Mouse (Mus musculus) activated CD4-positive, CD25-positive, alpha-beta regulatory T cell (primary cell): ENCODE data around the gene Acoxl. TPM values are rescaled to one million over a fixed set of nuclear protein-coding genes. Genes with fewer than 3 reads are reported as not detected.

ENCODE experiments used
- polyA plus RNA-seq, 2 experiments: library from polyadenylated mRNA; unstranded; fragments of 100-300 nt; shearing (Covaris generic); gene quantifications; one replicate each; pipeline ENCODE4 v1.2.1; 2017

Gene Acoxl
- 1 to 10 TPM in 1 of 2 experiments, under 1 TPM in 1; 0.91 to 1.5 TPM for polyA plus RNA-seq

DNA sequence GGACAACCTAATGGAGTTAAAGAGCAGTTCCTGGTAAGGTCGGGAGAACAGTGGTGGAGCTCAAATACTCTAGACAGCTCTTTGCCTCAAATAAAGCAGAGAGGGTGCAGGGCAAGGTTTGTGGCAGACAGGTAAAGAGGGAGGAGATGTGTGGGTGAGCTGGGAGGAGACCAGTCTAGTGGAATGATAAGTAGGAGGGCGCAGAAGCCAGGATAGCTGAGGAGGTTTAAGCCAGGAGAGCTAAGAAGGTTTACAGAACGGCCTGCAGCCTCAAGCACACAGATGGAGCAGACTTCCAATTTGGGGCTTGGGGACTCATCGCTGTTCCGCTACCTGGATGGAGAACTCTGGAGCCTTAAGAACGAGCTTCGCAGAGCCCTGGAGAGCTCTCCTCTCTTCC is at the start of gene Acoxl:
Gene Acoxl (plus strand): TSS at position 301 of the 400 bp plus-strand sequence.

DNA sequence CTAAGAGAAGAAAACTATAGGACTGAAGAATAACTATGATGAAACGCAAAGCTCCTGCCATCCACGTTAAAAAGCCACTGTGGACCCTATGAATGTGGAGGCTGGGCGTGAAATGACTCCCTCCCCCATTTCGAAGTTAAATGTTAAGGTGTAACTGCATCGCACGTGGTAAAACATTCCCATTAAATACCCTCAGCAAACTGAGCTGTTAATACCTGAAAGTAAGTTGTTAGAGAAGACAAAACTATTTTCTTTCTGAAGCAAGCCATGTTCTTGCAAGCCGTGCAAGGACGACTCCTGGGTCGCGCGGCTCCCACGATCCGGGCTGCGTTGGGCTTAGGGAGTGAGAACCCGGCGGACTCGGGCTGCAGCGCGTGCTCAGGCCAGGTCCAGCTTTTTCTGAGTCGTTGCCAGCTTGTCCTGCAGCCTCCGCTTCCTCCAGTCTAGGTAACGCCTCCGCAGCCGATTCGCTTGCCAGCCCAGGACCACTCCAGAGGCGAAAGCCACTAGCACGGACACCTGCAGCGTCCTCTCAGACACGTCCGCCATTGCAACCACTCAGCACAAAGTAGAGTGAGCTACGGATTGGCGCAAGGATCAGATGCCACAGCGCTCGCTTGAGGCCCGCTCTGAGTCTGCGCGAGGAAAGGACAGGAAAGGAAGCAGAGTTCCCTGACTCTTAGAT is 46.6 kb upstream of the Acoxl start, which contains the start of gene Mtln:
Gene Mtln (minus strand): TSS at position 570 of the 685 bp plus-strand sequence.

GRCm38 (mm10) chr2:127831401-127832102 is 7.1 kb upstream of the Acoxl start, which contains the start of gene Bub1:
Gene Bub1, minus strand, starts transcription at chr2:127831865.

DNA sequence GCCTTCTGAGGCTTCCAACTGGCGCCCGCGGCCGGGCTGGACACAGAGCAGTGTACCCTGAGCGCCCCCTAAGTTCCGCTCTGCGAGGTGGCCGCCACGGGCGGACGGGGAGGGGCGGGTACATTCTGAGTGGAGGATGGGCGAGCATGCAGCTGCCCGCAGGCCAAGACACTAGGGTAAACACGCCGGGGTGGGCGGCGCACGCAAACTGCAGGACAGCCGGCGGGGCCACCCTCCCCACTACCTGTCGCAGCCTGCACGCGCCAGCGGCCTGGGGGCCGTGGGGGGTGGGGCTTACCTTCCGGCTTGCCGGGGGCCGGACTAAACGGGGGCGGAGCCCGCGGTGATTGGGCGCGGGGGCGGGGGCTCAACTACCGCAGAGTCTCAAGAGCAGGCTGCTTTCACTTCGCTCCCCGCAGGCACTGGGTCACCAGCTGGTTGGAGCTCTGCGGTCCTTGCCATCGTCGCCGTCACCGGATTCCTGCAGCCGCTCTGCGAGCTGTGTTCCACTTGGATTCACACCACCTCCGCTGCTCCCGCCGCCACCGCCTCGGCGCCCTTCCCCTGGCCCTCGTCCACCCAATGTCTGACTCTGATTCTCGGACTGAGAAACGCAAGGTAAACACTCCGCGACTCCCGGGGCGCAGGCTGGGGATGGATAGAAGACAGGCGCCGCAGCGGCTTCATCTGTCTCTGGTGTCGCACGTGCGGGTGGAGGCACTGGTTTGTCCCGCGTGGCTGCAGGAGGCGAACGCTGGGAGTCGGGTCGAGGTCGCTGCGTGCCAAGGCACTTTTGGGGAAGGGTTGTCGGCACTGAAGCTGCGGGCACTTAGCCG is 287.2 kb downstream of the Acoxl start, which contains the start of gene Bcl2l11:
Gene Bcl2l11 (plus strand): TSS at position 404 of the 836 bp plus-strand sequence.

Other genes with a start within 250 kb of the Acoxl start
- under 1 TPM in 1 of 2 experiments, not detected in 1; 0.28 TPM for gene Mal, start 182.2 kb upstream of the Acoxl start, polyA plus RNA-seq
- not detected for gene Mall, start 108.9 kb upstream of the Acoxl start, polyA plus RNA-seq
- gene Nphp1, start 50.0 kb upstream of the Acoxl start, polyA plus RNA-seq = under 1 TPM; 0.07 to 0.47 TPM
- gene Mtln, start 46.4 kb upstream of the Acoxl start, polyA plus RNA-seq = 10 to 100 TPM; 20.5 to 27.9 TPM
- 1 to 10 TPM; 3.2 to 4.7 TPM for gene Bub1, start 7.0 kb upstream of the Acoxl start, polyA plus RNA-seq